Mouse (Mus musculus): ENCODE results near the gene Pim3.

DNA sequence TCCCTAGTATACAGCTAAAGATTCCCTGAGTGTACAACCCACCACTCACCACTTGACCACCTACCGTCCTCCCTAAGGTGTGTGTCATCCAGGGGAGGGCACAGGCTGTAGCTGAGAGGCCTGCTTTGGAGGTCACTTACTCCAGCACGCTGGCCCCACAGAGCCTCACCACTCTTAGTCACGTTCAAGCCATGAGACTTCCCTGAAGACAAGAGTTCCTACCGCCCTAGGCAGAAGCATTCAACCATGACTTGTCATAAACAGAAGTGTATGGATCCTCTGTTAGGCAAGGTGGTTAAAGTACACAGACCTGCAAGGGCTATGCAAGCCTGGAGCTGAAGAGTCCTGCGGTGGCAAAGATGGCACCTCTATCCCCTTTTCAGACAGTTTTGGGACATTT, 31.3 kb upstream of the Pim3 start:
- TF ChIP-seq CTCF (IDR thresholded peaks at IDR 0.05; ENCODE audit: borderline replicate concordance, insufficient read depth, low read depth, low read length) (no peak), POLR2A (IDR thresholded peaks at IDR 0.05; ENCODE audit: borderline replicate concordance, insufficient read depth, low read length) (no peak)

Measured in cerebellum, adult 2 months (tissue).